Mouse (Mus musculus): ENCODE results near the gene Gm12166. TPM values are rescaled to one million over a fixed set of nuclear protein-coding genes. Genes with fewer than 3 reads are reported as not detected.

Gm12166 gene
- polyA plus RNA-seq, 1 experiment from 2014 or later: 3.9 TPM

- no peak for ATAC-seq (ENCODE audit: low FRiP score, low read depth)
- H3K4me3 ChIP-seq: no peak overlapping the region
- no peaks in the 10 kb centered on the region for H3K9me3 ChIP-seq
- H3K9ac ChIP-seq: no peak overlapping the region
- H3K36me3 ChIP-seq: no peaks in the 10 kb centered on the region
- H3K27me3 ChIP-seq (replicated peaks): no peaks in the 10 kb centered on the region
- peaks cover 4% of the 10 kb centered on the region; the same call in 1 of the 2 replicates for H3K4me1 ChIP-seq
- 87% methylated on average over 11 of the region's 11 CpGs for WGBS
- H3K4me2 ChIP-seq (replicated peaks): no peak overlapping the region
- no peak overlapping the region for H3K27ac ChIP-seq
Measured at GRCm38 (mm10) chr11:46083835-46084444, 31.8 kb upstream of the Gm12166 start.

GRCm38 (mm10) chr11:46083405-46083804 is 31.3 kb upstream of the Gm12166 start:
- Histone ChIP-seq H3K4me1 (peaks cover 4% of the 10 kb centered on the region; the same call in 1 of the 2 replicates), H3K27me3 (replicated peaks) (no peaks in the 10 kb centered on the region), H3K9ac (no peak overlapping the region), H3K4me3 (no peak overlapping the region), H3K36me3 (no peaks in the 10 kb centered on the region), H3K27ac (no peak overlapping the region), H3K4me2 (replicated peaks) (no peak overlapping the region), H3K9me3 (no peaks in the 10 kb centered on the region)
- ATAC-seq (ENCODE audit: low FRiP score, low read depth): no peak
- WGBS: 78% methylated on average over 3 of the region's 3 CpGs

GRCm38 (mm10) chr11:46081075-46081474 is 29.0 kb upstream of the Gm12166 start:
- no peak for ATAC-seq (ENCODE audit: low FRiP score, low read depth)
- Histone ChIP-seq H3K27me3 (replicated peaks) (no peaks in the 10 kb centered on the region), H3K9ac (no peak overlapping the region), H3K27ac (no peak overlapping the region), H3K4me1 (peaks cover 4% of the 10 kb centered on the region; the same call in 1 of the 2 replicates), H3K4me2 (replicated peaks) (no peak overlapping the region), H3K9me3 (no peaks in the 10 kb centered on the region), H3K4me3 (no peak overlapping the region), H3K36me3 (peaks cover 14% of the 10 kb centered on the region; the same call in 1 of the 2 replicates)
- 97% methylated on average over 2 of the region's 2 CpGs for WGBS

GRCm38 (mm10) chr11:46077732-46078375 is 25.7 kb upstream of the Gm12166 start:
- peaks cover 8% of the 10 kb centered on the region; the same call in 1 of the 2 replicates for H3K4me1 ChIP-seq
- H3K27ac ChIP-seq: no peak overlapping the region
- H3K9ac ChIP-seq: no peak overlapping the region
- H3K4me2 ChIP-seq (replicated peaks): no peak overlapping the region
- no peaks in the 10 kb centered on the region for H3K27me3 ChIP-seq (replicated peaks)
- H3K36me3 ChIP-seq: peaks cover 18% of the 10 kb centered on the region; the same call in 1 of the 2 replicates
- H3K4me3 ChIP-seq: no peak overlapping the region
- WGBS: 87% methylated on average over 7 of the region's 7 CpGs
- no peak for ATAC-seq (ENCODE audit: low FRiP score, low read depth)
- H3K9me3 ChIP-seq: no peaks in the 10 kb centered on the region

GRCm38 (mm10) chr11:46077304-46077703 is 25.2 kb upstream of the Gm12166 start:
- no peaks in the 10 kb centered on the region for H3K27me3 ChIP-seq (replicated peaks)
- H3K9ac ChIP-seq: no peak overlapping the region
- H3K9me3 ChIP-seq: no peaks in the 10 kb centered on the region
- ATAC-seq (ENCODE audit: low FRiP score, low read depth): no peak
- H3K36me3 ChIP-seq: peaks cover 18% of the 10 kb centered on the region; the same call in 1 of the 2 replicates
- H3K4me2 ChIP-seq (replicated peaks): no peak overlapping the region
- no peak overlapping the region for H3K27ac ChIP-seq
- peaks cover 10% of the 10 kb centered on the region; the same call in 1 of the 2 replicates for H3K4me1 ChIP-seq
- WGBS: 94% methylated on average over 5 of the region's 5 CpGs
- no peak overlapping the region for H3K4me3 ChIP-seq

- 88% methylated on average over 11 of the region's 11 CpGs for WGBS
- ATAC-seq (ENCODE audit: low FRiP score, low read depth): no peak
- H3K4me3 ChIP-seq: no peak overlapping the region
- no peak overlapping the region for H3K9ac ChIP-seq
- no peaks in the 10 kb centered on the region for H3K9me3 ChIP-seq
- no peak overlapping the region for H3K27ac ChIP-seq
- peaks cover 18% of the 10 kb centered on the region; the same call in 1 of the 2 replicates for H3K36me3 ChIP-seq
- H3K27me3 ChIP-seq (replicated peaks): no peaks in the 10 kb centered on the region
- H3K4me2 ChIP-seq (replicated peaks): no peak overlapping the region
- H3K4me1 ChIP-seq: peaks cover 10% of the 10 kb centered on the region; the same call in 1 of the 2 replicates
Measured at GRCm38 (mm10) chr11:46076442-46077158, 24.5 kb upstream of the Gm12166 start.

- Histone ChIP-seq H3K4me3 (no peak overlapping the region), H3K36me3 (peaks cover 18% of the 10 kb centered on the region; the same call in 1 of the 2 replicates), H3K9ac (no peak overlapping the region), H3K27ac (no peak overlapping the region), H3K27me3 (replicated peaks) (no peaks in the 10 kb centered on the region), H3K4me2 (replicated peaks) (no peak overlapping the region), H3K4me1 (peaks cover 10% of the 10 kb centered on the region; the same call in 1 of the 2 replicates), H3K9me3 (no peaks in the 10 kb centered on the region)
- 91% methylated on average over 3 of the region's 3 CpGs for WGBS
- no peak for ATAC-seq (ENCODE audit: low FRiP score, low read depth)
Measured at GRCm38 (mm10) chr11:46075507-46075906, 23.4 kb upstream of the Gm12166 start.

GRCm38 (mm10) chr11:46073850-46074688 is 21.9 kb upstream of the Gm12166 start:
- WGBS: 91% methylated on average over 17 of the region's 17 CpGs
- no peaks in the 10 kb centered on the region for H3K27me3 ChIP-seq (replicated peaks)
- H3K4me1 ChIP-seq: peaks cover 15% of the 10 kb centered on the region
- H3K36me3 ChIP-seq: peaks cover 18% of the 10 kb centered on the region; the same call in 1 of the 2 replicates
- no peak overlapping the region for H3K9ac ChIP-seq
- H3K4me3 ChIP-seq: no peak overlapping the region
- H3K9me3 ChIP-seq: no peaks in the 10 kb centered on the region
- ATAC-seq (ENCODE audit: low FRiP score, low read depth): no peak
- H3K4me2 ChIP-seq (replicated peaks): no peak overlapping the region
- H3K27ac ChIP-seq: no peak overlapping the region

GRCm38 (mm10) chr11:46073061-46073849 is 21.1 kb upstream of the Gm12166 start:
- ATAC-seq (ENCODE audit: low FRiP score, low read depth): no peak
- H3K9me3 ChIP-seq: no peaks in the 10 kb centered on the region
- WGBS: 65% methylated on average over 15 of the region's 15 CpGs
- no peak overlapping the region for H3K4me2 ChIP-seq (replicated peaks)
- no peak overlapping the region for H3K9ac ChIP-seq
- H3K27ac ChIP-seq: no peak overlapping the region
- H3K4me1 ChIP-seq: peaks cover 19% of the 10 kb centered on the region
- H3K36me3 ChIP-seq: peaks cover 18% of the 10 kb centered on the region; the same call in 1 of the 2 replicates
- H3K27me3 ChIP-seq (replicated peaks): no peaks in the 10 kb centered on the region
- H3K4me3 ChIP-seq: no peak overlapping the region

- no peak for ATAC-seq (ENCODE audit: low FRiP score, low read depth)
- no peak overlapping the region for H3K9ac ChIP-seq
- no peak overlapping the region for H3K27ac ChIP-seq
- no peak overlapping the region for H3K4me3 ChIP-seq
- H3K27me3 ChIP-seq (replicated peaks): no peaks in the 10 kb centered on the region
- H3K4me2 ChIP-seq (replicated peaks): no peak overlapping the region
- WGBS: 70% methylated on average over 8 of the region's 8 CpGs
- H3K4me1 ChIP-seq: peaks cover 19% of the 10 kb centered on the region
- no peaks in the 10 kb centered on the region for H3K9me3 ChIP-seq
- peaks cover 13% of the 10 kb centered on the region; the same call in 1 of the 2 replicates for H3K36me3 ChIP-seq
Measured at GRCm38 (mm10) chr11:46072466-46073060, 20.4 kb upstream of the Gm12166 start.

GRCm38 (mm10) chr11:46070789-46071188 is 18.7 kb upstream of the Gm12166 start:
- Histone ChIP-seq H3K27ac (no peak overlapping the region), H3K9ac (no peak overlapping the region), H3K36me3 (0 out of 2 replicates have a peak, but pooled peaks cover 1% of the 10 kb centered on the region), H3K4me3 (no peak overlapping the region), H3K27me3 (replicated peaks) (no peaks in the 10 kb centered on the region), H3K9me3 (no peaks in the 10 kb centered on the region), H3K4me2 (replicated peaks) (no peak overlapping the region), H3K4me1 (peaks cover 19% of the 10 kb centered on the region)
- WGBS: 81% methylated on average over 8 of the region's 8 CpGs
- ATAC-seq (ENCODE audit: low FRiP score, low read depth): no peak
